Mouse (Mus musculus) hindbrain, embryonic 16.5 days (tissue): ENCODE measurements around the gene Lrrc20. TPM values are rescaled to one million over a fixed set of nuclear protein-coding genes. Genes with fewer than 3 reads are reported as not detected.

Experiments used
- ATAC-seq: fragments of 200-750 bp; cut with Nextera tagmentation; 2 replicates; pipeline ENCODE4 v1.8.0; 2017; ENCODE audit warnings: moderate TSS enrichment, moderate library complexity
- H3K27ac ChIP-seq: fragments of 300-500 bp; sonication (generic); 2 replicates; pipeline ENCODE4 v1.5.1; 2014; ENCODE audit warnings: low read depth, mild to moderate bottlenecking, control low read depth, low read length, moderate library complexity
- H3K27me3 ChIP-seq: fragments of 300-500 bp; sonication (generic); replicated peaks from 2 replicates; pipeline ENCODE4 v1.6.1; 2014; ENCODE audit warnings: low read length; ENCODE audit not compliant: control insufficient read depth, insufficient read depth
- H3K36me3 ChIP-seq: fragments of 300-500 bp; sonication (generic); 2 replicates; pipeline ENCODE4 v1.6.1; 2014; ENCODE audit warnings: mild to moderate bottlenecking, low read length, moderate library complexity, mixed read lengths; ENCODE audit not compliant: control insufficient read depth, insufficient read depth
- H3K4me1 ChIP-seq: fragments of 300-500 bp; sonication (generic); 2 replicates; pipeline ENCODE4 v1.6.1; 2014; ENCODE audit warnings: low read depth, low read length; ENCODE audit not compliant: control insufficient read depth, insufficient read depth
- H3K4me2 ChIP-seq: fragments of 300-500 bp; sonication (generic); 2 replicates; pipeline ENCODE4 v1.6.1; 2014; ENCODE audit warnings: mild to moderate bottlenecking, low read length, control low read depth, moderate library complexity
- H3K4me3 ChIP-seq: fragments of 300-500 bp; sonication (generic); 2 replicates; pipeline ENCODE4 v1.5.1; 2014; ENCODE audit warnings: mild to moderate bottlenecking, low read length, control low read depth, moderate library complexity
- H3K9ac ChIP-seq: fragments of 300-500 bp; sonication (generic); 2 replicates; pipeline ENCODE4 v1.6.1; 2014; ENCODE audit warnings: low read depth, mild to moderate bottlenecking, control low read depth, low read length, moderate library complexity
- H3K9me3 ChIP-seq: fragments of 300-500 bp; sonication (generic); 2 replicates; pipeline ENCODE4 v1.6.1; 2014; ENCODE audit warnings: mild to moderate bottlenecking, low read length, moderate library complexity; ENCODE audit not compliant: control insufficient read depth
- WGBS: fragments of 180-500 bp; shearing (Covaris S2); extraction: QIAGEN DNeasy Blood & Tissue Kit; methylation state at CpG from one replicate; pipeline ENCODE4 v1.1.7; 2014; 5-methylcytosine and 5-hydroxymethylcytosine counted together
- polyA plus RNA-seq: library from polyadenylated mRNA; unstranded; fragments of >200 nt; fragmentation: Nextera tagmentation; extraction: Ambion mirVana; gene quantifications from 2 replicates; pipeline ENCODE4 v1.2.1, GENCODE M21; 2015

Gene Lrrc20
- polyA plus RNA-seq = 14.9 and 17.7 TPM in 2 replicates

DNA sequence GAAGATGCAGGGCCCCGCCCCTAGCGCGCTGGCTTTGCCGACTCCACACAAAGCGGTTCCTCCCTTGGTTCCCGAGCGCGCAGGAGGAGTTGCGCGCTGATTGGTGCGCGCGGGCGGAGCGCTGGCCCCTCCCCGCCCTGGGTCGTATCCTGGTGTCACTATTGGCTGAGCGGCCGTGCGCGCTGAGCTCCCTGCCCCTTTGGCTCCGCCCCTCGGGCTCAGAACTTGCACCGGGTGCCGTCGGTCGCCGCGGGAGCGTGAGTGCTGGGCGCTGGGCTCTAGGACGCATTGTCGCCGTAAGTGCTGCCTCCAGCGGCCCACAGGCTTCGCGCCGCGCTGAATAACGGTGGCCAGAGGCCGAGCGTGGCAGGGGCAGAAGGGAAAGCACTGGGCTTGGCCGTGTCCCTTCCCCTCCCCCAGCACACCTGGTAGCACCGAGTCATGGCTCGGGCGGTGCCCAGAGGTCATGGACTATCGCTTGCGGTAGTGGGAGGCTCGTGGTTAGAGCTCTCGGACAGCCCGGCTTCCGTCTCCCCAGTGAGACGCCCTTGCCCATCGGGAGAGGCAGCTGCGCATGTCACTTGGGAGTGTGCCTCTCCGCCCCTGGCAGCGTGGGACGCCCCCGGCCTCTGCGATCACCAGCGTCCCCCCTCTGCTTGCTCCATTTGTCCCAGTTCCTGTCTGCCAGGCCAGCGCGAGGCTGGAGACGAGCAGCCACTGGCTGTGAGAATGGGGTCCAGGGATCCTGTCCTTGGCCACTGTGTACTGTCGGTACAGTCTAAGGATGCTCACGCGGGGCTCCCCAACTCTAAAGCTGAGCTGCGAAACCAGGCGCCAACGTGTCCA lies at the start of gene Lrrc20:
TSS of gene Lrrc20 (plus strand) at position 208 of the 846 bp plus-strand sequence.
- Histone ChIP-seq H3K36me3 (no peaks in the 10 kb centered on the region), H3K4me2 (peak within 1 kb of the TSS; percentile 97), H3K27me3 (no peaks in the 10 kb centered on the region), H3K9ac (peak within 1 kb of the TSS; percentile 78), H3K27ac (peak within 1 kb of the TSS; percentile 66), H3K9me3 (no peaks in the 10 kb centered on the region), H3K4me1 (peaks cover 14% of the 10 kb centered on the region), H3K4me3 (peak within 1 kb of the TSS; percentile 91)
- peak; percentile 98 for ATAC-seq
- under 1% methylated on average over 57 of the region's 70 CpGs for WGBS

DNA sequence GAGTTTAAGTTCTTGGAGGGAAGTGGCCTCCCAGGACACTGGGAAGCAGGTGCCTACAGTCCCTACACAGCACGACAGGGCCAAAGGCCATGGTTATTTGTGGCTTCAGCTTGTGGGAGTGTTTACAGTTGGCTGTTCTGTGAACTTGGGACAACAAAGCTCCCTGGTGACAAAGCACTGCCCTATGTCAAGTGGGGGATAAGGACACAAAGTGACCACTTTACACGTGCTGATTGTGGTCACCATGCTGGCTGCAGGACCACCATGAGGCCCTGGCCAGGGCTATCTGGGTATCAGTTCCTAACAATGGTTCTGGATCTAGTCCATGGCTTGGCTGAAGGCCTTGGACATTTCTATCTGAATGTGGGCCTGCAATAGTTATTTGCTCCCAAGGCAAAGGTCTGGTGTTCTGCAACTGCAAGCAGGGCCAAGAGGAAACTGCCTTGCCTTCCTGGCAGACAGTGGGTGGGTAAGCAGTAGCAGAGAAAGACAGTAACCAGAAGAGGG lies 49.3 kb upstream of the Lrrc20 start:
- no peak overlapping the region for H3K4me3 ChIP-seq

DNA sequence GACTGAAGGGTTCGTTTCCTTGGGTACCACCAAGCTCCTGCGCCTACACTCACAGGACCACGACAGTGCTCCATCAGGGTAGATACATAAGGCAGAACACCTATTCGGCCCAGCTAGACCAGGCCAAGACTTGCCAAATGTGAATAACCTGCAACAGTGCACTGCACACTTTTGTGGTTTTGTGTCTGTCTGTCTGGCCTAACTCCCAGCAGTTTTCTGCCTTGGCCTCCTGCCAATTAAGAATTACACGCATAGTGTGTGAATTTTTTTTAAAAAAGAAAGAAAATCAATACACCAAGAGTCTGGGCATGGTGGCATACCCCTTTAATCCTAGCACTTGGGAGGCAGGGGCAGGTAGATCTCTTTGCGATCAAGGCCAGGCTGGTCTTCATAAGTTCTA lies 47.6 kb upstream of the Lrrc20 start:
- ATAC-seq = no peak

More for the DNA sequence above, 49.3 kb upstream of the Lrrc20 start:
- peaks cover 14% of the 10 kb centered on the region for H3K36me3 ChIP-seq
- no peaks in the 10 kb centered on the region for H3K27me3 ChIP-seq
- H3K4me2 ChIP-seq = no peak overlapping the region
- WGBS = 43% methylated on average over 2 of the region's 2 CpGs
- no peak overlapping the region for H3K9ac ChIP-seq
- ATAC-seq = no peak
- H3K9me3 ChIP-seq = no peaks in the 10 kb centered on the region
- peaks cover 9% of the 10 kb centered on the region for H3K4me1 ChIP-seq
- H3K27ac ChIP-seq = no peak overlapping the region

GRCm38 (mm10) chr10:61428416-61428815 lies 47.2 kb upstream of the Lrrc20 start:
- H3K9me3 ChIP-seq = no peaks in the 10 kb centered on the region
- ATAC-seq = no peak
- H3K27ac ChIP-seq = no peak overlapping the region
- peaks cover 9% of the 10 kb centered on the region for H3K4me1 ChIP-seq
- 44% methylated on average over 4 of the region's 4 CpGs for WGBS
- H3K4me3 ChIP-seq = no peak overlapping the region
- no peak overlapping the region for H3K4me2 ChIP-seq
- H3K27me3 ChIP-seq = no peaks in the 10 kb centered on the region
- H3K9ac ChIP-seq = no peak overlapping the region
- peaks cover 25% of the 10 kb centered on the region for H3K36me3 ChIP-seq

More for the DNA sequence above, 47.6 kb upstream of the Lrrc20 start:
- Histone ChIP-seq H3K9me3 (no peaks in the 10 kb centered on the region), H3K4me2 (no peak overlapping the region), H3K27ac (no peak overlapping the region), H3K27me3 (no peaks in the 10 kb centered on the region), H3K36me3 (peaks cover 20% of the 10 kb centered on the region), H3K4me3 (no peak overlapping the region), H3K9ac (no peak overlapping the region), H3K4me1 (peaks cover 9% of the 10 kb centered on the region)
- WGBS = 83% methylated on average over 6 of the region's 6 CpGs

- no peak for ATAC-seq
Observed at GRCm38 (mm10) chr10:61429043-61429442, 46.6 kb upstream of the Lrrc20 start.

DNA sequence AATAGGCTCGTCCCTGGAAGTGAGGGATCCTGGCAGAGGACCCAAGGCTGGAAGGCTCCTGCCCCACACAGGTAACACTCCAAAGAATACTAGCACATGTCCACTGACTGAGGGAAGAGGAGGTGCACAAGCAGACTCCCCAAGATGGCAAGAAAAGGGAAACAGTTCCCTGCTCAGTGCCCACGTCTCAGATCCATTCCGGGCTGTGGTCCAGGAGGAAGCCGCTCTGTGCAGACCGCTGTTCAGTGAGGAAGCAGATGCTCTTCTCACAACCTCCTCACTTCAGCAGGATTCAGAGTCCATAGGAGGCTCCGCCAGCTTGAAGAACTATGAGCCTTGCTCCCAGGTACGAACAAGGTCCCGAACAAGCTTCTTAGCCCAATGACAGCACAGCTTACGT lies 44.2 kb upstream of the Lrrc20 start:
- 89% methylated on average over 9 of the region's 9 CpGs for WGBS
- H3K36me3 ChIP-seq = peaks cover 37% of the 10 kb centered on the region

More at GRCm38 (mm10) chr10:61429043-61429442, 46.6 kb upstream of the Lrrc20 start:
- Histone ChIP-seq H3K4me3 (no peak overlapping the region), H3K4me2 (no peak overlapping the region), H3K36me3 (peaks cover 31% of the 10 kb centered on the region), H3K4me1 (peaks cover 9% of the 10 kb centered on the region), H3K27me3 (no peaks in the 10 kb centered on the region), H3K27ac (no peak overlapping the region), H3K9ac (no peak overlapping the region), H3K9me3 (no peaks in the 10 kb centered on the region)
- 91% methylated on average over 5 of the region's 5 CpGs for WGBS

GRCm38 (mm10) chr10:61440202-61440800 lies 35.3 kb upstream of the Lrrc20 start:
- H3K4me3 ChIP-seq = no peak overlapping the region
- H3K27ac ChIP-seq = no peak overlapping the region
- H3K4me2 ChIP-seq = no peak overlapping the region
- 91% methylated on average over 7 of the region's 7 CpGs for WGBS
- no peaks in the 10 kb centered on the region for H3K27me3 ChIP-seq
- no peaks in the 10 kb centered on the region for H3K9me3 ChIP-seq
- no peak overlapping the region for H3K9ac ChIP-seq
- no peak for ATAC-seq
- H3K4me1 ChIP-seq = peaks cover 17% of the 10 kb centered on the region
- no peaks in the 10 kb centered on the region for H3K36me3 ChIP-seq

More for the DNA sequence above, 44.2 kb upstream of the Lrrc20 start:
- H3K27me3 ChIP-seq = no peaks in the 10 kb centered on the region
- ATAC-seq = no peak
- peaks cover 3% of the 10 kb centered on the region for H3K4me1 ChIP-seq
- H3K9me3 ChIP-seq = no peaks in the 10 kb centered on the region
- H3K4me3 ChIP-seq = no peak overlapping the region
- no peak overlapping the region for H3K27ac ChIP-seq
- H3K9ac ChIP-seq = no peak overlapping the region
- H3K4me2 ChIP-seq = no peak overlapping the region

DNA sequence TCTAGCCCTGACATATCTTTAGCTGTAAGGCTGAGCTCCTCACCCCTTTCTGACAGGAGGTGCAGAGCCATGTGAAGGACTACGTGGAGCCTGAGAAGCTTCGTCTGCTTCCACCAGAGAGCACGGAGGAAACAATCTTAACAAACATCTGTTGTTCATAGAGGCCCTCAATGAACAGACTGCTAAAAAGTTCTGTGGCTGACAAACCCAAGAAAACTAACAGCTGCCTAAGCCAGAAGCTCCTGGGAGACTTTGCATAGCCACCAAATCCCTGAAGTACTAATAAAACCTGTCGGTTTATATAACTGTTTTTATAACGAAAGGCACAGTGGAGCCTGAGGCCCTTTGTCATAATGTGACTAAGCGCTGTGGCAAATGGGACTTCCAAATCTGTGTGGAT lies 32.1 kb upstream of the Lrrc20 start:
- Histone ChIP-seq H3K36me3 (no peaks in the 10 kb centered on the region), H3K4me2 (no peak overlapping the region), H3K4me1 (peaks cover 34% of the 10 kb centered on the region), H3K4me3 (no peak overlapping the region), H3K27ac (no peak overlapping the region), H3K9me3 (no peaks in the 10 kb centered on the region), H3K9ac (no peak overlapping the region), H3K27me3 (no peaks in the 10 kb centered on the region)
- 57% methylated on average over 6 of the region's 6 CpGs for WGBS
- ATAC-seq = no peak

- 83% methylated on average over 1 of the region's 1 CpGs for WGBS
- Histone ChIP-seq H3K4me2 (no peak overlapping the region), H3K36me3 (no peaks in the 10 kb centered on the region), H3K27me3 (no peaks in the 10 kb centered on the region), H3K9ac (no peak overlapping the region), H3K4me3 (no peak overlapping the region), H3K27ac (no peak overlapping the region), H3K9me3 (no peaks in the 10 kb centered on the region), H3K4me1 (peaks cover 34% of the 10 kb centered on the region)
- no peak for ATAC-seq
Observed at GRCm38 (mm10) chr10:61443876-61444275, 31.7 kb upstream of the Lrrc20 start.
